Mouse (Mus musculus) kidney, adult 2 months (tissue): ENCODE data around the gene Rprd2.

Experiments used
- CTCF ChIP-seq: fragments of 200-500 bp; conservative IDR thresholded peaks from 2 replicates; pipeline ENCODE4 v1.5.1; 2011; ENCODE audit warnings: low read depth, mild to moderate bottlenecking, control low read depth, low read length, moderate library complexity, mixed read lengths; ENCODE audit not compliant: insufficient read depth, insufficient read length
- POLR2A ChIP-seq: fragments of 200-500 bp; IDR thresholded peaks from one replicate; pipeline ENCODE4 v1.6.1; 2011; ENCODE audit warnings: low read depth, low read length, control low read depth

DNA sequence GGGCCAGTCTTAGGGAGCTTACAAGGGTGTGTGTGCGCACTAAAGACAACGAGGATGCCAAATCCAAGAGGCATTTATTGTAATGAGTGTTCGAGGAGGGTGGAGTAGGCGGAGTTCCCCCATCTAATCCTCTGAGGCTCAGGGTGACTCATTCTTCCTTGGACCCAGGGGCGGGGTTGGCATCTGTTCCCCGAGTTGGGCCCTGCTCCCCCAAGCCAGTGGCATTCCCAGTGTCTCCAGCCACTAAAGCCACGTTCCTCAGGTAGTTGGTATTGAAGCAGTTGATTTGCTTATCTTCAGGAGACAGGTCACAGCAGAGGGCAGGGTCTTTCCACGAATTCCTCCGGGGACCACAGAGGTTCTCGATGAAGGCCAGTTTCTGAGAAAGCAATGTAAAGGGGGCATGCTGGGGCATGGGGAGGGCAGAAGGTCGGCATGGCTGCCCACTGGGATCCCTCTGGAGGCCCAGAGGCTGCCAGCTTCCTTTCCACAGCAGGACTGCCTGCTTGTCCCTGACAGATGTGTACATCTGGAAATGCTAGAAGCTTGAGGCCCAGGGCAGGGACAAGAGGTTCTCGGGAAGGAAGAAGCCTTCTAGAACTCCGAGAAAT is 84.5 kb downstream of the Rprd2 start:
- no peak for TF ChIP-seq CTCF
- no peak for TF ChIP-seq POLR2A
